Mouse (Mus musculus) neural tube, embryonic 13.5 days (tissue): ENCODE data around the gene Zfp462. TPM values are rescaled to one million over a fixed set of nuclear protein-coding genes. Genes with fewer than 3 reads are reported as not detected.
"Not testable (repeated sequence)": the region's sequence is repeated elsewhere in the genome, so short reads cannot be mapped to it uniquely, and the experiment has no call there.

Source experiments
- ATAC-seq: fragments of 200-750 bp; cut with Nextera tagmentation; 2 replicates; pipeline ENCODE4 v1.8.0; 2017; ENCODE audit warnings: low read depth, mild to moderate bottlenecking, moderate TSS enrichment, moderate library complexity
- H3K27ac ChIP-seq: fragments of 300-500 bp; sonication (generic); replicated peaks from 2 replicates; pipeline ENCODE4 v1.5.1; 2015; ENCODE audit warnings: moderate library complexity, mild to moderate bottlenecking, inconsistent platforms
- H3K27me3 ChIP-seq: fragments of 300-500 bp; sonication (generic); 2 replicates; pipeline ENCODE4 v1.6.1; 2015; ENCODE audit warnings: mild to moderate bottlenecking, inconsistent platforms
- H3K36me3 ChIP-seq: fragments of 300-500 bp; sonication (generic); 2 replicates; pipeline ENCODE4 v1.6.1; 2015; ENCODE audit warnings: mild to moderate bottlenecking, inconsistent platforms
- H3K4me1 ChIP-seq: fragments of 300-500 bp; sonication (generic); replicated peaks from 2 replicates; pipeline ENCODE4 v1.6.1; 2015; ENCODE audit warnings: inconsistent platforms
- H3K4me2 ChIP-seq: fragments of 300-500 bp; sonication (generic); 2 replicates; pipeline ENCODE4 v1.6.1; 2015; ENCODE audit warnings: inconsistent platforms, mild to moderate bottlenecking, moderate library complexity
- H3K4me3 ChIP-seq: fragments of 300-500 bp; sonication (generic); 2 replicates; pipeline ENCODE4 v1.5.1; 2015; ENCODE audit warnings: mild to moderate bottlenecking, inconsistent platforms
- H3K9ac ChIP-seq: fragments of 300-500 bp; sonication (generic); 2 replicates; pipeline ENCODE4 v1.6.1; 2015; ENCODE audit warnings: moderate library complexity, mild to moderate bottlenecking, inconsistent platforms
- H3K9me3 ChIP-seq: fragments of 300-500 bp; sonication (generic); 2 replicates; pipeline ENCODE4 v1.6.1; 2016; ENCODE audit warnings: inconsistent platforms
- WGBS: fragments of 180-500 bp; shearing (Covaris S2); methylation state at CpG from one replicate; pipeline ENCODE4 v1.1.7; 2015; 5-methylcytosine and 5-hydroxymethylcytosine counted together
- polyA plus RNA-seq: library from polyadenylated mRNA; unstranded; fragments of >200 nt; fragmentation: Nextera tagmentation; extraction: Ambion mirVana; gene quantifications from 2 replicates; pipeline ENCODE4 v1.2.1, GENCODE M21; 2015

Gene Zfp462
- polyA plus RNA-seq, 1 experiment from 2014 or later = 15.3 TPM

DNA sequence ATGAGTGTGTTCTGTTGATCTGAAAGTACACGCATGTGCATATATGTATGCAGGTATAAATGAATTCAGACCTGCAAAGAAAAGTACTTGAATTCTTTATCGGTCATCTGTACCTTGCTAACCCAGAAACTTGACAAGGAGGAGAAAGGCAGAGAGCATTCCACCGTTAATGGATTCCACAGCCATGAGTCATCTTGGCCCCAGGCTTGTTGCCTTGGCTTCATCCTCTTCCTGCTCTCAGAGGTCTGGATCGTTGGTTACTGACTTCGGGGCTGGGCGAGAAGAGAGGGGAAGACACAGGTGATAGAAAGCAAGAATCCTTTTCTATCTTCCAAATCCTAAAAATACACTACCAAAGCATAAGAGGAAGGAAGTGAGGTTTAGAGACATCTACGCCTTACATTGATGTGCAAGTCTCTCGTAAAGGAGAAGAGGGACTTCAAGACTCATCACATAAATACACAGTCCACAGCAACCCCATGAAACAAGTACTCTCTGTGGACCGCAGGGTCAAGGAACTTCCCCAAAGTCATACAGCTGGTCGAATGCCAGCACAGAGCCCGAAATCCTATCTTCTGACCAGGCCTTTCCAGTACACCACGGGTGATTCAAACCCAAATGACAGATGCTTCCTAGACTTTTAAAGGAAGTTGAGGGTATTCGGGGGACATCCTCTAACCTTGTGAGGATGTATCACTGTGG lies 35.1 kb downstream of the Zfp462 start:
- Histone ChIP-seq H3K9ac (no peak overlapping the region), H3K4me3 (no peak overlapping the region), H3K27ac (no peak overlapping the region), H3K36me3 (peaks cover 37% of the 10 kb centered on the region), H3K4me2 (no peak overlapping the region), H3K9me3 (no peaks in the 10 kb centered on the region), H3K4me1 (peaks cover 31% of the 10 kb centered on the region), H3K27me3 (no peaks in the 10 kb centered on the region)
- 82% methylated on average over 13 of the region's 13 CpGs for WGBS
- no peak for ATAC-seq

DNA sequence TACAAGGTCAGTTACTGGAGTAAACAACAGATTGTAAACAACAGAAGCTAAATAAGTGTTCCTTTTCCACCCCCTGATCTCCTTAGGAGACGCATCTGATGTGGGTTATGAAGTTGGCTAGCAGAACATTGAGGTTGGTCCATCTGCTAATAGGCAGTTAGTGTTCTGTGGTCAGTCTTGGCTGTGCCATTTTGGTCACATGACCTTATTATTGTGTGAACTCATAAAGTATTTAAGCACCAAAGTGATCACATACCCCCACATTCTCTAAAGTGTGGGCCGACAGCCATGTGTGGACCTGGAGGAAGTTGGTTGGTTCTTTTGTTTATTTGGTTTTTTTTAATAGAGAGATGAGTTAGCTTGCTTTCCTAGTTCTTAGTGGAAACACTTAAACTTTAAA lies 39.7 kb downstream of the Zfp462 start:
- H3K27me3 ChIP-seq = no peaks in the 10 kb centered on the region

DNA sequence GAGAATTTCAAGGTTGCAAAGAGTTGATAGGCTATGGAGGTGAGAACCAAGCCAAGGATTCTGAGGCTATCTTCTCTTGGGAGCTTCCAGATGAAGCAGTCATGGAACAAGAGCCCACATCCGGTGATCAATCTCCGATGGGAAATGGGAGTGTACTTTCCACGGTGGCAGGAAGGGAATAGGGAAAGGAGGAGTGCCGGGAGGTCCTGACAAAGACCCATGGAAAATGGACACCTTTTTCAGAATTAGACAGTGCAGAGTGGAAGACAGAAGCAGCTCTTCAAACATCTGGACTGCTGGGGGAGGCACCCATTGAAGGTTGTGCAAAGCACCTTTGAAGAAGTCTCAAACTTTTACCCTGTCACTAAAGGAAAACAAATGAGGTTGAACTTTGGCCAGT lies 41.8 kb downstream of the Zfp462 start:
- H3K27me3 ChIP-seq = no peaks in the 10 kb centered on the region
- H3K4me1 ChIP-seq = peaks cover 18% of the 10 kb centered on the region; the same call in 1 of the 2 replicates
- H3K4me2 ChIP-seq = no peak overlapping the region
- H3K4me3 ChIP-seq = no peak overlapping the region
- ATAC-seq = no peak
- peaks cover 14% of the 10 kb centered on the region; the same call in 1 of the 2 replicates for H3K36me3 ChIP-seq
- no peak overlapping the region for H3K27ac ChIP-seq
- H3K9ac ChIP-seq = no peak overlapping the region
- 73% methylated on average over 4 of the region's 4 CpGs for WGBS
- H3K9me3 ChIP-seq = no peaks in the 10 kb centered on the region

More for the DNA sequence above, 39.7 kb downstream of the Zfp462 start:
- 91% methylated on average over 2 of the region's 2 CpGs for WGBS
- no peak overlapping the region for H3K4me2 ChIP-seq
- peaks cover 18% of the 10 kb centered on the region; the same call in 1 of the 2 replicates for H3K4me1 ChIP-seq
- H3K9ac ChIP-seq = no peak overlapping the region
- no peak for ATAC-seq
- H3K36me3 ChIP-seq = peaks cover 29% of the 10 kb centered on the region
- H3K4me3 ChIP-seq = no peak overlapping the region
- H3K9me3 ChIP-seq = no peaks in the 10 kb centered on the region
- H3K27ac ChIP-seq = no peak overlapping the region

DNA sequence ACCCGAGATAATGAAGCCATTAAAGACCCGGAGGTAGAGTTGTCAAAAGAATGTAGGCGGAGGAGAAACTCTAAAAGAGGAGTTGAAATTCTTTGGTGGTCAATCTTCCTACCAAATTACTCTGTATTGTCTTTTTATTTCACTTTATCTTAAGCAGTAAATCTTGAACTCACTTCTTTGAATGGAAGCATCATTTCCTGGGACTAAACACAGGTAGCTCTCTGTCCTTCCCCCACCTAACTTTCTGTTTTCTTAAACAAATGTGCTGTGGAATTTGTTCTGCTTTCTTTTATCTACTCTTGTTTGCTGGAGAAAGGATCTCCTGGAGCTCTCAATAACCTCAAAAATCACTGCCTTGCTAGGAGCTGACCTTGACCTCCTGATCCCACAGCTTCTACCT lies 42.4 kb downstream of the Zfp462 start:
- 32% methylated on average over 3 of the region's 3 CpGs for WGBS

DNA sequence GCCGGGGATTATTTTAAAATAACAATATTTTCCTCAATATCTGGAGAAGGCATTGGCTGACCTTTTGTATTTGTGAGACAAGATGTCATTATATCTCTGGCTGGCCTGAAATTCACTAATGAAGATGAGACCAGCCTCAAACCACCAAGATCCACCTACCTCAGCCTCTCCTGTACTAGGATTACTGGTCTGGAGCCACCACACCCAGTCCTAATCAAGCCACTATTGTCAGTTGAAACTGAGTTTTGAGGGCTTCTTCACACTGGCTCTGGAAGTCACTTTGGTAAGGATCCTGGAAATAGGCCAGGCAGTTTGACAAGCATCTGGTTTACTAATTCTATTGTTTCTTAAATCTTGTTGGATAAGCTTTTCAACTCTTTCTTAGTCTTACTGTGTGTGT lies 43.1 kb downstream of the Zfp462 start:
- no peak overlapping the region for H3K9ac ChIP-seq
- no peak overlapping the region for H3K4me3 ChIP-seq
- 96% methylated on average over 1 of the region's 1 CpGs for WGBS
- no peaks in the 10 kb centered on the region for H3K27me3 ChIP-seq
- H3K4me1 ChIP-seq = peaks cover 21% of the 10 kb centered on the region; the same call in 1 of the 2 replicates
- H3K36me3 ChIP-seq = peaks cover 13% of the 10 kb centered on the region; the same call in 1 of the 2 replicates
- H3K27ac ChIP-seq = no peak overlapping the region
- no peak overlapping the region for H3K4me2 ChIP-seq
- H3K9me3 ChIP-seq = no peaks in the 10 kb centered on the region
- ATAC-seq = no peak

More for the DNA sequence above, 42.4 kb downstream of the Zfp462 start:
- peaks cover 14% of the 10 kb centered on the region; the same call in 1 of the 2 replicates for H3K36me3 ChIP-seq
- H3K4me2 ChIP-seq = no peak overlapping the region
- peaks cover 21% of the 10 kb centered on the region; the same call in 1 of the 2 replicates for H3K4me1 ChIP-seq
- no peak for ATAC-seq
- H3K27ac ChIP-seq = no peak overlapping the region
- no peak overlapping the region for H3K4me3 ChIP-seq
- H3K9ac ChIP-seq = no peak overlapping the region
- no peaks in the 10 kb centered on the region for H3K27me3 ChIP-seq
- H3K9me3 ChIP-seq = no peaks in the 10 kb centered on the region

DNA sequence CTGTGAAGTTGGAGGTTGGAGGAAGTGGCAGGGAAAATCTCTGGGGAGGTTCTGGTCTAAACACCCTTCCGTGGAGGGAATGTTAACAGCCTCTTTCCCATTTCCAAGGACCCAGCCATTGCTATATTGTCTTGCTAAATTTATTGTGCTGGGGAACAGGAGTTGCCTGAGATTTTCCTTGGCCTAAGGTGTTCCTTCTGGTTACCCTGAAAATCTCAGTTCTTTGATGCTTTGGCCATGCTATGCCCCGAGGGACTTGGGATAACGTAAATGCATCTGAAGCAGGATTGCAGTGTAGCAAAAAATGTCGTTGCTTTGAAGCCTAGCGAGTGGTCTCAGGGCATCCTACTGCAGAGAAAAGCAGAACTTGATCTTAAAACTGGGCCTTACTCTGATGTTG lies 47.1 kb downstream of the Zfp462 start:
- H3K27me3 ChIP-seq = no peaks in the 10 kb centered on the region
- H3K36me3 ChIP-seq = peaks cover 14% of the 10 kb centered on the region
- no peak overlapping the region for H3K27ac ChIP-seq
- H3K4me1 ChIP-seq = peaks cover 15% of the 10 kb centered on the region; the same call in 1 of the 2 replicates
- no peak overlapping the region for H3K9ac ChIP-seq
- 46% methylated on average over 5 of the region's 5 CpGs for WGBS
- H3K9me3 ChIP-seq = no peaks in the 10 kb centered on the region
- H3K4me2 ChIP-seq = no peak overlapping the region
- H3K4me3 ChIP-seq = no peak overlapping the region
- ATAC-seq = no peak

DNA sequence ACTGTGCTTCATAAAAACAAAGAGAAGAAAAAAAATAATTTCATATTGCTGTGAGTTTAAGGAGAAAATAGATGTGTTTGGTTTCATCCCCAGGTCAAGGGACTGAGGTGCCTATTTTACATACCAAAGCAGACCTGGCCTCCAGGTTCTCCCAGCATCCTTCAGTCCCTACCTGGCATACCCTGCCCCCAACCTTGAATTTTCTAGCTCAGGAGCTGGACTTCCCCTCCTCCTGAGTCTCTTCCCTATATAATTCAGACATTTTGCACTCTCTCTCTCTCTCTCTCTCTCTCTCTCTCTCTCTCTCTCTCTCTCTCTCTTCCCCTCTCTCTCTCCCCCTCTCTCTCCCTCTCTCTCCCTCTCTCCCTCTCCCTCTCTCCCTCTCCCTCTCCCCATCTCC lies 48.2 kb downstream of the Zfp462 start:
- ATAC-seq, H3K4me3 ChIP-seq: not testable (repeated sequence)

DNA sequence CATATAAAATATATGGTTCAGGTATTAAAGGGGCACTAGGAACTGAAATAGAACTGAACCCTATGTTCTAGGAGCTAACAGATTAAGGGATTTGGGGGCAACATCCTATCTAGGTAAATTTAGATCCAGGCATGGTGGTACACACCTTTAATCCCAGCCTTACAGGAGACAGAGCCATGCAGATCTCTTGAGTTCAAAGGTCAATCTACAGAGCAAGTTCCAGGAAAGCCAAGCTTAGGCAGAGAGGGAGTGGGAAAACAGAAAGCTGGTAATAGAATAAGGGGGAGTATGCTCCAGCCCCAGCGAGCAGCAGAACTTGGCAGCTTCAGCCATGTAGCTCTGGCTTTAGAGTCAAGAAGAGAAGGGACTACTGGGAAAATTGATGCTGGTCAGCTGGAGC lies 50.4 kb downstream of the Zfp462 start:
- Histone ChIP-seq H3K27ac (no peak overlapping the region), H3K4me1 (peaks cover 11% of the 10 kb centered on the region), H3K4me2 (no peak overlapping the region), H3K27me3 (no peaks in the 10 kb centered on the region), H3K4me3 (no peak overlapping the region), H3K9me3 (no peaks in the 10 kb centered on the region), H3K9ac (no peak overlapping the region), H3K36me3 (peaks cover 14% of the 10 kb centered on the region)
- ATAC-seq = no peak
- WGBS = 93% methylated on average over 1 of the region's 1 CpGs

More for the DNA sequence above, 48.2 kb downstream of the Zfp462 start:
- not testable (repeated sequence) for H3K4me2 ChIP-seq, H3K4me1 ChIP-seq, H3K27me3 ChIP-seq, H3K27ac ChIP-seq, H3K9me3 ChIP-seq, H3K9ac ChIP-seq
- H3K36me3 ChIP-seq = peaks cover 14% of the 10 kb centered on the region

DNA sequence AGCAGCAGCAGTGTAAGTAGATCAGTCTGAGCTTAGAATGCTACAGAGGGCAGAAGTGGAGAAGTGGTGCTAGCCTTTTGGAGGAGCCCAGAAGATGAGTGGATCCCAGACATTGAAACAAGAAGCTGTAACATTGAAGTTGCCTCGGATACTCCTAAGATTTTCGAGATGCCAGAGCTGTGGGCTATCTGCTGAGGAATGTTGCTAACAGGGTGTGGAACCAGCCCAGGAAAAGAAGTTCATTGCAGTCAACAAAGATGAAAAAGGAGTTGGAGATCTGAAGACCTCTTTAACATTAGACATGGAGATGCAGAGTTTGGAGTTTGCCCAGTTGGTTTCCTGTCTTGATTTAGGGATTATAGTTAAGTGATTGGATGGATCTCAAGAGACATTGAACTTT lies 51.2 kb downstream of the Zfp462 start:
- Histone ChIP-seq H3K4me3 (no peak overlapping the region), H3K4me1 (peaks cover 18% of the 10 kb centered on the region), H3K9ac (no peak overlapping the region), H3K27me3 (no peaks in the 10 kb centered on the region), H3K27ac (no peak overlapping the region), H3K9me3 (no peaks in the 10 kb centered on the region), H3K4me2 (no peak overlapping the region), H3K36me3 (peaks cover 14% of the 10 kb centered on the region)
- WGBS = 94% methylated on average over 2 of the region's 2 CpGs
- ATAC-seq = no peak

DNA sequence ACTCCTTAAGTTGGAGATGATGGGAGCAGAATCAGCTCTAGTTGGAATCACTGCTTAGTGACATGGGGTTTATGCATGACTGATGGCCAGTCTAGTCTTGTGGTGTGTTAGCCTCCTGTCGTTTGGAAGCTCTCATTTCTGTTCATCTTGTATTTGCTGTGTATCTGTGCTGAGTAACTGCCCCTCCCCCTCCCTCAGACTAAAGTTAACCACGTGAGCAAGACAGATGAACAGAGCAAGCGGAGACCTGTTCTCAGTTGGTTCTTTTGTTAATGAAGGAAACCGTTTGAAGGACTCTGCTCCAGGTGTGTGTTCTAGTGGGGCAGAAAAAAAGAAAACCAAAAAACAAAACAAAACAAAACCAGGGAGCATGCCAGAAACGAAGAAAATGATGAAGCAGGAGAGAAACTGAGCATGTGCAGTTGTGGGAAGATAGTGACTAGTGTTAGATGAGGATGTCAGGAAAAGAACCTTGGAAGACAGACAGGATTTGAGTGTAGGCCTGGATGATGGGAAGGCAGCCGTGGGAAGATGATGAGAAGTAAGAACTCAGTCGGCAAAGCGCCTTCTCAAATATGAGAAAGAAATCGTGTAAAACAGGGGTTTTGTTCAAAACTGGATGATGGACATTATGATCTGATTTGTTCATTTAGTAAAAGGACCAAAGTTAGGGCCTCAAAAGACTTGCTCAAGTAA lies 53.4 kb downstream of the Zfp462 start:
- no peak for ATAC-seq
- H3K27me3 ChIP-seq = no peaks in the 10 kb centered on the region
- H3K4me1 ChIP-seq = peaks cover 28% of the 10 kb centered on the region
- H3K9ac ChIP-seq = no peak overlapping the region
- no peak overlapping the region for H3K4me2 ChIP-seq
- H3K27ac ChIP-seq = no peak overlapping the region
- H3K36me3 ChIP-seq = peaks cover 22% of the 10 kb centered on the region
- WGBS = 81% methylated on average over 9 of the region's 9 CpGs
- H3K4me3 ChIP-seq = no peak overlapping the region
- no peaks in the 10 kb centered on the region for H3K9me3 ChIP-seq

DNA sequence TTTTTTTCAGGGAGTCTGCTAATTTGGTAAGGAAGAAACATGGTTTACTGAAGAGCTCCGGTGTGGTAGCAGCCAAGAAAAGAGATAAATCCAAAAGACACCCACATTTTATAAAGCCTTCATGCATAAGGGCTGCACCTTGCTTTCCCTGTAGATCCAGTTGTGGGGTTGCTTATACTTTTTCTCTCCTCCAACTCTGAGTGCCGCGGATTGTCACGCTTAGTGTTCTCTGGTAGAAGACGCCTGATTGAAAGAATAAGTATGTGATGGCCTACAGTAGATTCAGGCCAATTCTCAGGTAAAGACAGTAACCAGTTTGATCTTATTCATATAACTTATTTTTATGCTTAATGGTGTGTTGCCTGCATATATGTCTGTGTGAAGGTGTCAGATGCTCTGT lies 54.7 kb downstream of the Zfp462 start:
- H3K27ac ChIP-seq = no peak overlapping the region
- H3K9me3 ChIP-seq = no peaks in the 10 kb centered on the region
- H3K36me3 ChIP-seq = peaks cover 24% of the 10 kb centered on the region
- no peak overlapping the region for H3K4me2 ChIP-seq
- no peak overlapping the region for H3K4me3 ChIP-seq
- no peak overlapping the region for H3K9ac ChIP-seq
- no peaks in the 10 kb centered on the region for H3K27me3 ChIP-seq
- WGBS = 93% methylated on average over 5 of the region's 5 CpGs
- ATAC-seq = no peak
- H3K4me1 ChIP-seq = peaks cover 41% of the 10 kb centered on the region

DNA sequence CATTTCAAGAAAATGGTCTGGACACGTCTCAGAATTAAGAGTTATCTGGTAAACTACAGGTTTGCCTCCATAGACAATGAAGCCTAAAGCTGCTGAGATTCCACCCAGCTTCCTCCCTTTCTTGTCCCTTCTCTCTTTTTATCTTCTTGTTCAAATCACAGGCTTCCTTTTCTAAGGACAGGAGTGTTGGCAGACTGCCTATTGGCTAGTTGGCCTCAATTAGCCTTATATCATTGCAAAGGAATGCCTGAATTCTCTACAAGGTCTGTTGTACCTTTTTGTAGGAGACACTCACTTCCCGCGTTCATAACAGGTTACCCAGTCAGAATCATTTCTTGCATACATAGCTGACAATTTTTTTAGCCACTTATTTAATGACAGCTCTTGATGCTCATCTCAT lies 56.5 kb downstream of the Zfp462 start:
- no peak for ATAC-seq
- H3K4me2 ChIP-seq = no peak overlapping the region
- no peak overlapping the region for H3K9ac ChIP-seq
- no peaks in the 10 kb centered on the region for H3K27me3 ChIP-seq
- no peaks in the 10 kb centered on the region for H3K9me3 ChIP-seq
- peaks cover 59% of the 10 kb centered on the region for H3K4me1 ChIP-seq
- H3K36me3 ChIP-seq = peaks cover 14% of the 10 kb centered on the region
- WGBS = 88% methylated on average over 3 of the region's 3 CpGs
- H3K4me3 ChIP-seq = no peak overlapping the region
- 0 out of 2 replicates have a peak overlapping the region, but pooled peaks have one; percentile 14 for H3K27ac ChIP-seq
